Mouse (Mus musculus): ENCODE results near the gene Pltp. TPM values are rescaled to one million over a fixed set of nuclear protein-coding genes. Genes with fewer than 3 reads are reported as not detected.

Pltp gene
- polyA plus RNA-seq, 1 experiment from 2014 or later: 43.9 TPM

DNA sequence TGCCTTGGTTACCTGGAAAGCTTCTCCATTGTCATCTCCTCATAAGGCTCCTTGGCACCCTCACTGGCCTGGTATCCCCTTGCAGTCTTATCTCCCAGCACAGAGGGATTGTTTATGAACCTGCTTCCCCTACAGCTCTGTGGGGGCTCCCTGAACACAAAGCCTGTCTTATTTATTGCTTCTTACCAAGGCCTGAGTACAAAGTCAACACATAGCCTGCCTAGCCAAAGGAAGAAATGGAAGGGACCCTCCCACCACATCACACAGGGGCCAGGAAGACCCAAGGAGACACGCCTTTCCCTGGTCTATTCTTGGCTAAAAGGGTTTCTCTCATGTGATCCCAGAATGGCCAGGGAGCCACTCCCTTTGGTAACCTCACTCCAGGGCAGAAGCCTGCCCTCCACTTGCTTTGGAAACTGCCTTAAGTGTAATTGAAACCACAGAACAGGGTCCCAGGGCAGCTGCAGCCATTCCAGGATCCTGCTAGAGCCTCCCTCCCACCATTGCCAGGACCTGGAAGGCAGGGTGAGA is 16.8 kb upstream of the Pltp start:
- Histone ChIP-seq H3K4me2 (ENCODE audit: low read length) (peak overlapping the region; percentile 4; the same call in 1 of the 2 replicates), H3K9me3 (replicated peaks; ENCODE audit: low read length) (no peaks in the 10 kb centered on the region), H3K27me3 (ENCODE audit: insufficient read depth, low read length) (no peaks in the 10 kb centered on the region), H3K27ac (peak overlapping the region; percentile 84), H3K4me1 (replicated peaks; ENCODE audit: insufficient read depth, low read length) (peaks cover 3% of the 10 kb centered on the region; the same call in 1 of the 2 replicates), H3K4me3 (replicated peaks; ENCODE audit: low read depth, low read length) (no peak overlapping the region), H3K36me3 (ENCODE audit: insufficient read depth, low read length) (no peaks in the 10 kb centered on the region), H3K9ac (ENCODE audit: low read depth, low read length) (0 out of 2 replicates have a peak overlapping the region, but pooled peaks have one; percentile 13)
- WGBS: 23% methylated on average over 1 of the region's 1 CpGs
- peak; percentile 25; the same call in 1 of the 2 replicates for ATAC-seq (replicated peaks; ENCODE audit: low FRiP score, low read depth)
- DNase-seq (ENCODE audit: low spot score): peak; percentile 90
- TF ChIP-seq CTCF (IDR thresholded peaks at IDR 0.05; ENCODE audit: low read depth): no peak

DNA sequence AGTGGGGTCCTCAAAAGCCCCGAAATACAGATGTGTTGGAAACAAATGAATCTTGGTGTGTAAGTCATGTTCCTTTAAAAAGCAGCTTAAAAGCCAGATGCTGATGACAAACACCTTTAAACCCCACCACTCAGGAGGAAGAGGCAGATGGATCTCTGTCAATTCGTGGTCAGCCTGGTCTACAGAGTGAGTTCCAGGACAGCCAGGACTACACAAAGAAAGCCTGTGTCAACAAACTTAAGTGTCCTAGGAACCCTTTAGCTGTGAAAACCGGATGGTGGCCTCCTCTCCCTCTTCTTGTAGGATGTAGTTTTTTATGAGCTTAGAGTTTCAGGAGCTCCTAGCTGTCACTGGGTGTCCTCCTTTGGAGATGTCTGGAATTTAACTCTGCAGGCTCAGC is 16.1 kb upstream of the Pltp start:
- TF ChIP-seq CTCF (IDR thresholded peaks at IDR 0.05; ENCODE audit: low read depth): no peak
- no peaks in the 10 kb centered on the region for H3K9me3 ChIP-seq (replicated peaks; ENCODE audit: low read length)
- peak overlapping the region; percentile 84 for H3K27ac ChIP-seq
- H3K4me1 ChIP-seq (replicated peaks; ENCODE audit: insufficient read depth, low read length): peaks cover 3% of the 10 kb centered on the region; the same call in 1 of the 2 replicates
- 39% methylated on average over 3 of the region's 3 CpGs for WGBS
- no peaks in the 10 kb centered on the region for H3K36me3 ChIP-seq (ENCODE audit: insufficient read depth, low read length)
- H3K27me3 ChIP-seq (ENCODE audit: insufficient read depth, low read length): no peaks in the 10 kb centered on the region
- no peak for ATAC-seq (replicated peaks; ENCODE audit: low FRiP score, low read depth)
- no peak overlapping the region; the same call in 1 of the 2 replicates for H3K4me2 ChIP-seq (ENCODE audit: low read length)
- H3K4me3 ChIP-seq (replicated peaks; ENCODE audit: low read depth, low read length): no peak overlapping the region
- DNase-seq (ENCODE audit: low spot score): peak; percentile 41
- H3K9ac ChIP-seq (ENCODE audit: low read depth, low read length): 0 out of 2 replicates have a peak overlapping the region, but pooled peaks have one; percentile 4

DNA sequence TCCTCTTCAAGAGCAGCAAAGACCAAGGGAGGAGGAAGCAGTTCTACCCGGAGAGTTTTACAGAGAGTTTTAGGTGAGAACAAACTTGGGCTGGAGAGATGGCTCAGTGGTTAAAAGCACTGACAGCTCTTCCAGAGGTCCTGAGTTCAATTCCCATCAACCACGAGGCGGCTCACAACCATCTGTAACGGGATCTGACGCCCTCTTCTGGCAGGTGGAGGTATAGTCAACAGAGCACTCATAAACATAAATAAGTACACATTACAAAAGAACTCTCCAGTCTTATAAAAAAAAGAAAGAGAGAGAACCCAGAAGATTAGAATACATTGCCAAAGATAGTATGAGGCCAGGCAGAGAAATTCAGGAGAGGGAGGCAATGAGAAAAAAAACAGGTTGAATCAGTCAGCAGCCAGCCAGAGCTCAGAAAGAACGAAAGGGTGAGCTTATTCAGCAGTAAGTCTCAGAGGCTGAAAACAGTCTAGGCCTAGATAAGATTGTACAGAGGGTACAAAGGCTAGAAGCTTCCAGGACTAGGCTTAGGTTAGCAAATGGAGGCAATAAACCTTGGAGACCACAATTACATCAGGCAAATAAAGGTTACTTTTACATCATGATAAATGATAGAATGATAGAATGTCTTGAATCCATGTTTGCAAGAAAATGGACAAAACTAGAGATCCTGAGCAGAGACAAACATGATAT is 14.2 kb upstream of the Pltp start:
- Histone ChIP-seq H3K27me3 (ENCODE audit: insufficient read depth, low read length) (no peaks in the 10 kb centered on the region), H3K4me2 (ENCODE audit: low read length) (no peak overlapping the region), H3K36me3 (ENCODE audit: insufficient read depth, low read length) (no peaks in the 10 kb centered on the region), H3K4me3 (replicated peaks; ENCODE audit: low read depth, low read length) (no peak overlapping the region), H3K9me3 (replicated peaks; ENCODE audit: low read length) (no peaks in the 10 kb centered on the region), H3K9ac (ENCODE audit: low read depth, low read length) (no peak overlapping the region), H3K27ac (no peak overlapping the region), H3K4me1 (replicated peaks; ENCODE audit: insufficient read depth, low read length) (no peaks in the 10 kb centered on the region; the same call in 1 of the 2 replicates)
- WGBS: 56% methylated on average over 6 of the region's 6 CpGs
- no peak for DNase-seq (ENCODE audit: low spot score)
- no peak for ATAC-seq (replicated peaks; ENCODE audit: low FRiP score, low read depth)
- TF ChIP-seq CTCF (IDR thresholded peaks at IDR 0.05; ENCODE audit: low read depth): no peak

DNA sequence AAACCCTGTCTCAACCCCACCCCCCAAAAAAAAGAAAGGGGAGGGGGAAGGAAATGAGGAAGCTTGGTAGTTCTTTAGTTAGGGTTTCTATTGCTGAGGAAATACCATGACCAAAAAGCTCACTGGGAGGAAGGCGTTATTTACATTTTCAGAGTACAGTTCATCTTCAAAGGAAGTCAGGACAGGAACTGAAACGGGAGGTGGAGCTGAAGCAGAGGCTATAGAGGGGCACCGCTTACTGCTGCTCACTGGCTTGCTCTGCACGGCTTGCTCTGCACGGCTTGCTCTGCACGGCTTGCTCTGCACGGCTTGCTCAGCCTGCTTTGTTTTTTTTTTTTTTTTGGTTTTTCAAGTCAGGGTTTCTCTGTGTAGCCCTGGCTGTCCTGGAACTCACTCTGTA is 11.0 kb upstream of the Pltp start:
- no peak for TF ChIP-seq CTCF (IDR thresholded peaks at IDR 0.05; ENCODE audit: low read depth)
- H3K9ac ChIP-seq (ENCODE audit: low read depth, low read length): no peak overlapping the region
- H3K27me3 ChIP-seq (ENCODE audit: insufficient read depth, low read length): no peaks in the 10 kb centered on the region
- DNase-seq (ENCODE audit: low spot score) (no peak), ATAC-seq (replicated peaks; ENCODE audit: low FRiP score, low read depth) (no peak)
- H3K9me3 ChIP-seq (replicated peaks; ENCODE audit: low read length): no peaks in the 10 kb centered on the region
- H3K36me3 ChIP-seq (ENCODE audit: insufficient read depth, low read length): no peaks in the 10 kb centered on the region
- no peak overlapping the region for H3K4me3 ChIP-seq (replicated peaks; ENCODE audit: low read depth, low read length)
- 51% methylated on average over 7 of the region's 7 CpGs for WGBS
- H3K4me1 ChIP-seq (replicated peaks; ENCODE audit: insufficient read depth, low read length): no peaks in the 10 kb centered on the region
- H3K27ac ChIP-seq: no peak overlapping the region
- H3K4me2 ChIP-seq (ENCODE audit: low read length): no peak overlapping the region

DNA sequence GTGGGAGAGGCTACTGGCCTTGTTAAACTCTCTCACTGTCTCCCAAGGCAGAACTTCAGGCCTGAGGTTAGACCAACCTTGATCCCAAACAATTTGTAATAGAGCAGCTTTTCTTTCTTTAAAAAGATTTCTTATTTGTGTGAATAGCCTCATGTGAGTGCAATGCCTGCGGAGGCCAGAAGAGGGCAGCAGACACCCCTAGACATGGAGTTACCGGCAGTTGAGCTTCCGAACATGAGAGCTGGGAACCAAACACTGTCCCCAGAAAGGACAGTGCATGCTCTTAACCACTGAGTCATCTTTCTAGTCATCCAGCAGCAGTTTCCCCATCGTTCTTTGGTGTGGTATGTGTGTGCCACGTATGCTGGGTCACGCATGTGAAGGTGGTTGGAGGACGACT is 10.1 kb upstream of the Pltp start:
- no peaks in the 10 kb centered on the region for H3K9me3 ChIP-seq (replicated peaks; ENCODE audit: low read length)
- peak; percentile 66 for TF ChIP-seq CTCF (IDR thresholded peaks at IDR 0.05; ENCODE audit: low read depth)
- WGBS: 93% methylated on average over 7 of the region's 7 CpGs
- H3K27ac ChIP-seq: peak overlapping the region; percentile 71
- no peaks in the 10 kb centered on the region for H3K4me1 ChIP-seq (replicated peaks; ENCODE audit: insufficient read depth, low read length)
- H3K36me3 ChIP-seq (ENCODE audit: insufficient read depth, low read length): no peaks in the 10 kb centered on the region
- no peak overlapping the region for H3K4me3 ChIP-seq (replicated peaks; ENCODE audit: low read depth, low read length)
- H3K27me3 ChIP-seq (ENCODE audit: insufficient read depth, low read length): no peaks in the 10 kb centered on the region
- H3K9ac ChIP-seq (ENCODE audit: low read depth, low read length): no peak overlapping the region
- ATAC-seq (replicated peaks; ENCODE audit: low FRiP score, low read depth) (no peak), DNase-seq (ENCODE audit: low spot score) (no peak)
- no peak overlapping the region for H3K4me2 ChIP-seq (ENCODE audit: low read length)

DNA sequence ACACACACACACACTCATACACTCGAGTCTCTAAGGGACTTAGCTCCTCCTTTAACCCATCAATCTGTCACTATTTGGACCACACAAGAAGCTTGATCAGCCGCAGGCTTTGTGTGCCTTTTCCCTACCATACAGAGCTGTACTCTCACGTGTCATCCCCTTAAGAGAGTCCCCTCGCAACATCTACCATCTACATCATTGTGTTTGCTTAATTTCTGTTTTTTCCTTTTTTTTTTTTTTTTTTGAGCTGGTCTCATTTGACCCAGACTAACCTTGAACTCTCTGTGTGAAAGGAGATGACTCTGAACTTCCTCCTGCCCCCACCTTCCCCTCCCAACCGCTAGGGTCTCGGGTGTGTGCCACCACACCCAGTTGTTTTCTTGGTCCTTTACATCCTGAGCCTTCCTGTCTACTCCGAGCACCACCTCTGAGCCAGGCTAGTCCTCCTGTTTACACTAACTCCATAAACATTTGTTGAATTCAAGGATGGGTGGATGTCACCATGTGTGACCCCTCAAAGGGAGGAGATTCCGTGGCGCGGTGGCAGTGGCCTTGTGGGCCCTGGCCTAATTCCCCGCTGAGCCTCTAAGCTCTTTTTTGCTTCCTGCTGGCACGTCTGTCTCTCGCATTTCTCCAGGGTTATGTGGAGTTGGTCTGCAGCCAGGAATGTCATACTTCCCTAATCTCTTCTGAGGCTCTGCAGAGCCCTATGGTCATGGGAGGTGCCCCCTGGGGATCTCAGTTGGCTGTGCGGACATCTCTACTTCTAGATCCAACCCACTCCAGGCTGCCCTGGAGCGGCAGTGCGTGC is 9.4 kb upstream of the Pltp start:
- Histone ChIP-seq H3K36me3 (ENCODE audit: insufficient read depth, low read length) (no peaks in the 10 kb centered on the region), H3K27me3 (ENCODE audit: insufficient read depth, low read length) (no peaks in the 10 kb centered on the region), H3K4me3 (replicated peaks; ENCODE audit: low read depth, low read length) (no peak overlapping the region), H3K9me3 (replicated peaks; ENCODE audit: low read length) (no peaks in the 10 kb centered on the region), H3K4me2 (ENCODE audit: low read length) (no peak overlapping the region), H3K27ac (peak overlapping the region; percentile 71), H3K9ac (ENCODE audit: low read depth, low read length) (no peak overlapping the region), H3K4me1 (replicated peaks; ENCODE audit: insufficient read depth, low read length) (no peaks in the 10 kb centered on the region)
- 0 out of 2 replicates have a peak, but pooled peaks have one; percentile 17 for TF ChIP-seq CTCF (IDR thresholded peaks at IDR 0.05; ENCODE audit: low read depth)
- DNase-seq (ENCODE audit: low spot score) (peak; percentile 72), ATAC-seq (replicated peaks; ENCODE audit: low FRiP score, low read depth) (peak; percentile 46; the same call in 1 of the 2 replicates)
- WGBS: 25% methylated on average over 16 of the region's 16 CpGs

All from kidney, postnatal 0 days (tissue).